Mouse (Mus musculus) intestine, postnatal 0 days (tissue): ENCODE measurements around the gene Atrnl1. TPM values are rescaled to one million over a fixed set of nuclear protein-coding genes. Genes with fewer than 3 reads are reported as not detected.

Experiments used
- ATAC-seq: fragments of 200-750 bp; cut with Nextera tagmentation; 2 replicates; pipeline ENCODE4 v1.8.0; 2017; ENCODE audit warnings: mild to moderate bottlenecking, moderate TSS enrichment, moderate library complexity
- H3K27ac ChIP-seq: fragments of 300-500 bp; sonication (generic); 2 replicates; pipeline ENCODE4 v1.5.1; 2014; ENCODE audit warnings: mild to moderate bottlenecking, low read depth, low read length, moderate library complexity
- H3K27me3 ChIP-seq: fragments of 300-500 bp; sonication (generic); replicated peaks from 2 replicates; pipeline ENCODE4 v1.6.1; 2014; ENCODE audit warnings: low read length, mixed read lengths; ENCODE audit not compliant: control insufficient read depth, insufficient read depth
- H3K36me3 ChIP-seq: fragments of 300-500 bp; sonication (generic); 2 replicates; pipeline ENCODE4 v1.6.1; 2014; ENCODE audit warnings: mild to moderate bottlenecking, moderate library complexity; ENCODE audit not compliant: control insufficient read depth, insufficient read depth
- H3K4me1 ChIP-seq: fragments of 300-500 bp; sonication (generic); replicated peaks from 2 replicates; pipeline ENCODE4 v1.6.1; 2014; ENCODE audit warnings: antibody characterized with exemption, low read length, mixed read lengths; ENCODE audit not compliant: control insufficient read depth, insufficient read depth
- H3K4me2 ChIP-seq: fragments of 300-500 bp; sonication (generic); replicated peaks from 2 replicates; pipeline ENCODE4 v1.6.1; 2014; ENCODE audit warnings: low read depth, mild to moderate bottlenecking, moderate library complexity
- H3K4me3 ChIP-seq: fragments of 300-500 bp; sonication (generic); 2 replicates; pipeline ENCODE4 v1.5.1; 2014; ENCODE audit warnings: low read depth, low read length
- H3K9ac ChIP-seq: fragments of 300-500 bp; sonication (generic); 2 replicates; pipeline ENCODE4 v1.6.1; 2014; ENCODE audit warnings: mild to moderate bottlenecking, low read depth, low read length
- H3K9me3 ChIP-seq: fragments of 300-500 bp; sonication (generic); 2 replicates; pipeline ENCODE4 v1.6.1; 2016; ENCODE audit warnings: mixed run types; ENCODE audit not compliant: control insufficient read depth
- CTCF ChIP-seq: sonication (generic); IDR thresholded peaks from 2 replicates; pipeline ENCODE4 v1.5.1; 2016; ENCODE audit warnings: low read depth, mild to moderate bottlenecking, control low read depth, antibody characterized with exemption, moderate library complexity
- WGBS: fragments of 180-500 bp; shearing (Covaris S2); extraction: QIAGEN DNeasy Blood & Tissue Kit; methylation state at CpG from one replicate; pipeline ENCODE4 v1.1.7; 2014; 5-methylcytosine and 5-hydroxymethylcytosine counted together
- polyA plus RNA-seq: library from polyadenylated mRNA; unstranded; fragments of >200 nt; fragmentation: Nextera tagmentation; extraction: Ambion mirVana; gene quantifications from 2 replicates; pipeline ENCODE4 v1.2.1, GENCODE M21; 2015

The Atrnl1 gene
- polyA plus RNA-seq, 1 experiment from 2014 or later: 2.6 TPM

DNA sequence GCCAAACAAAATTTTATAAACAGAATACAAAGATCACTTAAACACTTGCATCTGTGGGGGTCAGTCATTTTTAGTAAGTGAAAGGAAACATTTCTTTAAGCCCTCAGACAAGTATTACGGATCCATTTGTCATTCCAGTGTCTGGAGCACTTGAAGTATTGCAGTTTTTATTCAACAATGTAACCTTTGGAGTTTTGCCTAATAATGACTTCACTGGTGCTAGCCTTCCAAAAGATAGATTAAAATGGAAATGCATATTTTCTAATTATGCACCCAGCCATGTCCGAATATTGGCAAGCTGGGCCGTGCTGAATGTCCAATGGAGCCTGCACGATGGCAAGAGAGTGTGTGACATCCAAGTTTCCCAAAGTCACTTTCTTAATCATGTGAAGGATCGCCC is 513.7 kb downstream of the Atrnl1 start:
- ATAC-seq: no peak
- 67% methylated on average over 5 of the region's 5 CpGs for WGBS
- Histone ChIP-seq H3K4me3 (no peak overlapping the region), H3K9me3 (no peaks in the 10 kb centered on the region), H3K27me3 (no peaks in the 10 kb centered on the region), H3K4me1 (no peaks in the 10 kb centered on the region), H3K9ac (no peak overlapping the region), H3K36me3 (no peaks in the 10 kb centered on the region), H3K4me2 (no peak overlapping the region), H3K27ac (no peak overlapping the region)
- TF ChIP-seq CTCF: no peak

DNA sequence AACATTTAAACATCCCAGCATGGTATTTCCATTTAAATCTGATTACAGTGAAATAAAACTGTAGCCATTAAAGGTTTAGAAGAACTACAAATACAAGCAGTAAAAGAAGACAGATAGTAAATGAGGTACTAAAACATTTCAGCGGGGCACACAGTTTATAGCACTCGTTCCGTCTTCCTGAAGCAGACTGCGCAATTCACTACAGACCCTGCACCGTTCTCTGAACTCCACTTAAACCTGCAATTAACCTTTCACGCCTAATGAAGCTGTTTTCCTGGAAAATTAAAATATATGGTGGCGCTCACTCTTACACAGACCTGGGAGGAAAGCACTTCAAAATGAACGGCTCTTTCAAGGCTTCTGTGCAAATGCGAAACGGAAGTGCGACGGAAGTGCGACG is 514.2 kb downstream of the Atrnl1 start:
- 80% methylated on average over 14 of the region's 14 CpGs for WGBS
- TF ChIP-seq CTCF: no peak
- Histone ChIP-seq H3K4me3 (no peak overlapping the region), H3K9ac (no peak overlapping the region), H3K27me3 (no peaks in the 10 kb centered on the region), H3K9me3 (no peaks in the 10 kb centered on the region), H3K4me2 (no peak overlapping the region), H3K36me3 (no peaks in the 10 kb centered on the region), H3K4me1 (no peaks in the 10 kb centered on the region), H3K27ac (no peak overlapping the region)
- no peak for ATAC-seq

DNA sequence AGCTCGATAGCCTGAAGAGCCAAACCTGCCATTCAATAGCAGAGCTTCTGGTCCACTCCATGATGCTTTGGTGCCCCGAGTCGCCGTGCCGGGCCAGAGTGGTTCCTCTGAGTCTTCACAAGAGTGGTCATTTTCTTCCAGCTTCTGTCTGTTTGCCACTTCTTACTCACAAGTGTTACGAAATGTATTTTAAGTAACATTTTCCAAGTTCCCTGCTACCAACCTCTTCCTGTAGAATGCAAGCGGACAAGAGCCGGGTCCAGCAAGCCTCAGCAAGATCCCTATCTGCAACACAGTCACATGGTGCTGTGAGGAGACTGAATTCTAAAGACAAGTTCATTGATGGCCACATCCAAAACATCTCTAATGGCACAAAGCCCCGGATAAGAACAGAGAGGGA is 521.1 kb downstream of the Atrnl1 start:
- no peaks in the 10 kb centered on the region for H3K9me3 ChIP-seq
- no peak for TF ChIP-seq CTCF
- H3K27me3 ChIP-seq: no peaks in the 10 kb centered on the region
- no peak overlapping the region for H3K4me2 ChIP-seq
- H3K36me3 ChIP-seq: no peaks in the 10 kb centered on the region; the same call in 1 of the 2 replicates
- no peak overlapping the region for H3K9ac ChIP-seq
- H3K4me3 ChIP-seq: no peak overlapping the region
- no peaks in the 10 kb centered on the region for H3K4me1 ChIP-seq
- 92% methylated on average over 9 of the region's 9 CpGs for WGBS
- no peak for ATAC-seq
- no peak overlapping the region for H3K27ac ChIP-seq

DNA sequence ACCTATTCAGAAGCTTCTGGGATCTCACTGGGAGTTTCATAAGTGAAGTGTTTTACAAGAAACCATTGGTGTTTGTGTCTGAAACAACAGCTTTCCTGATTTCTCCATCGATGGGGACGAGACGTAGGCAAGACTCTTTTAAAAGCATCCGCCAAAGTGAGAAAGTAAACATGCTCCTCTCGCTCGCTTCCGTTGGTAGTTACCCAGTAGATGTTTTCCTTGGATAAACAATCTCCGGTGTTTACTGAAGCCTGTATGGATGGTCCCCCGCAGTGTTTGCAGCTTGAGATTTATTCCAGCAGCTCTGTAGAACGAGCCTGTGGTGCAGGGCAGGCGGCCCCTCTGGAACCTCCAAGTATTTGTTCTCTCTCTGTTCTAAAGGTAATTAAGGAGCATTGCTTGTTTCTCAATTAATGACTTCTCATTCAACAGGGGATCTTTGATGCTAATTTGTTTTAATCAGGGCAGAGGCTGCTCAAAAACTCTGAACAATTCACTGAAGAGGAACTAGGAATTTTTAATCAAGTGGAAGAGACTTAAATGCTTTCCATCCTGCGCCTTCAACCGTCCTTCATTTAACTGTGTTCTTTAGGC is 529.5 kb downstream of the Atrnl1 start:
- no peaks in the 10 kb centered on the region for H3K27me3 ChIP-seq
- TF ChIP-seq CTCF: no peak
- no peak overlapping the region for H3K4me3 ChIP-seq
- H3K27ac ChIP-seq: no peak overlapping the region
- WGBS: 37% methylated on average over 13 of the region's 13 CpGs
- H3K36me3 ChIP-seq: no peaks in the 10 kb centered on the region; the same call in 1 of the 2 replicates
- no peak overlapping the region for H3K4me2 ChIP-seq
- ATAC-seq: no peak
- no peaks in the 10 kb centered on the region for H3K4me1 ChIP-seq
- no peaks in the 10 kb centered on the region for H3K9me3 ChIP-seq
- no peak overlapping the region for H3K9ac ChIP-seq

DNA sequence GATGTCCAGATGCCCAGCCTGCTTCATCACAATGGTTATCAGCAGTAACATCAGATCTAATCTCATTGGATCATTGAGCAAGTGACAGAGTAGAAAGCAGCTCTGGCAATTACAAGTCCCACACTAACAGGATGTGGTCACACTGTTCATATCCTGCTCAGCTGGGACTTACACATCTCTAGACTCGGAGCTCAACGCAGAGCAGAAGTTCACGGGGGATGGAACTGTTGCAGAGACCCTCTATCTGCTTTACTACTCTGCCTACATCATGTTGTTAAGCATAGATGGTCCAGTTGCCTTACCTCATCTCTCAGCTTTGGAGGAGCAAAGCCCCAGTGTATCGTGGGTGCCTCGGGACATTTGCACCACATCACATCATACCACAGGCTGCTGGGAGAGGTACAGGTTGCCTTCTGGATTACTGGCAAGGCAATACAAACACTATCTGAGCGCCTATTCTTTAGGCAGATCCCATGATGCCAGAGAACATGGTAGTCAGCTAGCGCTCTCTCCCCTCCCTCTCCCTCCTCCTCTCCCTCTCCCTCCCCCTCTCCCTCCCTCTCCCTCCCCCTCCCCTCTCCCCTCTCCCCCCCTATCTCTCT is 533.1 kb downstream of the Atrnl1 start:
- ATAC-seq: no peak
- no peaks in the 10 kb centered on the region for H3K4me1 ChIP-seq
- H3K27me3 ChIP-seq: no peaks in the 10 kb centered on the region
- H3K36me3 ChIP-seq: no peaks in the 10 kb centered on the region
- no peak overlapping the region for H3K4me3 ChIP-seq
- H3K4me2 ChIP-seq: no peak overlapping the region
- H3K27ac ChIP-seq: no peak overlapping the region
- 85% methylated on average over 7 of the region's 7 CpGs for WGBS
- no peak for TF ChIP-seq CTCF
- no peak overlapping the region for H3K9ac ChIP-seq
- H3K9me3 ChIP-seq: no peaks in the 10 kb centered on the region

DNA sequence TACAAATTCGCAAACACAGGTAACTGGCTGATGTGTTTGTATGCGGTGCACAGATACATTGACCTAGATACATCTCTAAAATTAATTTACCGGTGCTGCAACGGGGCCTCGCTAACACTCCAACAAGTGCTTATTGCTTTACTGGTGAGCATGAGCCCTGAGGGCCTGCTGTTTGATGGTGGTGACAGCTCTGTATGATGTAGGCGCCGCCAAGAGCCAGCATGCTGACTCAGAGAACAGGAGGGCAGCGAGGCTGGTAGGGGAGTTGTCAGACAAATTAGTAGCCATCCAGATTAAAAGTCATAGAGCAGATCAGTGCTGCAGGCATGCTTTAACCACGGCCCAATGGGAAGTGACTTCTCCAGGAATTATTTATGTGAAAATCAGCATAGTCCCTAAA is 534.7 kb downstream of the Atrnl1 start:
- no peak for TF ChIP-seq CTCF
- no peaks in the 10 kb centered on the region for H3K9me3 ChIP-seq
- no peaks in the 10 kb centered on the region for H3K4me1 ChIP-seq
- WGBS: 84% methylated on average over 9 of the region's 9 CpGs
- H3K27ac ChIP-seq: no peak overlapping the region
- no peaks in the 10 kb centered on the region for H3K27me3 ChIP-seq
- ATAC-seq: no peak
- H3K4me3 ChIP-seq: no peak overlapping the region
- no peaks in the 10 kb centered on the region for H3K36me3 ChIP-seq
- no peak overlapping the region for H3K4me2 ChIP-seq
- no peak overlapping the region for H3K9ac ChIP-seq
